ENCODE assay signal across 28 mouse cellular contexts in genomic region chr6:114264010-114264409, GRCm38 (mm10). TPM values are rescaled to one million over a fixed set of nuclear protein-coding genes. Genes with fewer than 3 reads are reported as not detected.
DNase-seq lines count a peak whose midpoint lies in the region; ATAC-seq and TF ChIP-seq lines count a peak whose summit lies in the region.
"Had no signal": no experiment of that assay in that cellular context is flagged by ENCODE, and none has a peak within 500 bp of the region (broad histone marks: within the 10 kb centered on the region; RNA-seq: fewer than 3 reads in every experiment).

No protein-coding gene starts in this region.

- H3K36me3 ChIP-seq in hindbrain, embryonic 13.5 days = no peaks in the 10 kb centered on the region
- no peaks in the 10 kb centered on the region for H3K36me3 ChIP-seq in hindbrain, postnatal 0 days (ENCODE audit: insufficient read depth, low read length)
- H3K36me3 ChIP-seq in midbrain, embryonic 15.5 days (replicated peaks) = no peaks in the 10 kb centered on the region
- H3K36me3 ChIP-seq in midbrain, embryonic 16.5 days (ENCODE audit: control insufficient read depth, insufficient read depth, low read length) = no peaks in the 10 kb centered on the region
- no peaks in the 10 kb centered on the region for H3K36me3 ChIP-seq in forebrain, embryonic 15.5 days
- H3K36me3 ChIP-seq in neural tube, embryonic 15.5 days = no peaks in the 10 kb centered on the region
- H3K36me3 ChIP-seq: heart, embryonic 15.5 days; limb, embryonic 10.5 days; limb, embryonic 15.5 days; liver, embryonic 13.5 days; midbrain, embryonic 13.5 days had no signal

- no peak overlapping the region for H3K4me2 ChIP-seq in hindbrain, embryonic 13.5 days
- no peak overlapping the region for H3K4me2 ChIP-seq in hindbrain, postnatal 0 days (ENCODE audit: low read depth, low read length)
- no peak overlapping the region for H3K4me2 ChIP-seq in midbrain, embryonic 15.5 days
- H3K4me2 ChIP-seq in midbrain, embryonic 16.5 days (ENCODE audit: low read length) = no peak overlapping the region
- H3K4me2 ChIP-seq in forebrain, embryonic 15.5 days (replicated peaks) = no peak overlapping the region
- no peak overlapping the region for H3K4me2 ChIP-seq in neural tube, embryonic 15.5 days
- H3K4me2 ChIP-seq: heart, embryonic 15.5 days; limb, embryonic 15.5 days; liver, embryonic 13.5 days; midbrain, embryonic 13.5 days had no signal

- peaks cover 59% of the 10 kb centered on the region for H3K4me1 ChIP-seq in hindbrain, embryonic 13.5 days (replicated peaks)
- H3K4me1 ChIP-seq in hindbrain, postnatal 0 days (ENCODE audit: insufficient read depth, low read length) = peaks cover 35% of the 10 kb centered on the region
- H3K4me1 ChIP-seq in midbrain, embryonic 15.5 days = peaks cover 37% of the 10 kb centered on the region
- peaks cover 20% of the 10 kb centered on the region for H3K4me1 ChIP-seq in midbrain, embryonic 16.5 days (ENCODE audit: control insufficient read depth, insufficient read depth, low read length)
- H3K4me1 ChIP-seq in forebrain, embryonic 15.5 days = peaks cover 28% of the 10 kb centered on the region
- H3K4me1 ChIP-seq in neural tube, embryonic 15.5 days = peaks cover 57% of the 10 kb centered on the region
- H3K4me1 ChIP-seq: liver, embryonic 13.5 days had no signal

- TF ChIP-seq CTCF in hindbrain, postnatal 0 days (IDR thresholded peaks at IDR 0.05; ENCODE audit: low read depth) = no peak

- WGBS in hindbrain, embryonic 13.5 days = 29% methylated on average over 3 of the region's 3 CpGs
- 39% methylated on average over 3 of the region's 3 CpGs for WGBS in hindbrain, postnatal 0 days
- WGBS in midbrain, embryonic 15.5 days = 57% methylated on average over 3 of the region's 3 CpGs
- 57% methylated on average over 3 of the region's 3 CpGs for WGBS in midbrain, embryonic 16.5 days
- WGBS in forebrain, embryonic 15.5 days = 14% methylated on average over 3 of the region's 3 CpGs
- WGBS in neural tube, embryonic 15.5 days = 31% methylated on average over 3 of the region's 3 CpGs

- no peak overlapping the region for H3K4me3 ChIP-seq in hindbrain, embryonic 13.5 days
- no peak overlapping the region for H3K4me3 ChIP-seq in hindbrain, postnatal 0 days (ENCODE audit: low read length)
- H3K4me3 ChIP-seq in midbrain, embryonic 15.5 days = no peak overlapping the region
- no peak overlapping the region for H3K4me3 ChIP-seq in midbrain, embryonic 16.5 days (ENCODE audit: low read depth, low read length)
- H3K4me3 ChIP-seq in forebrain, embryonic 15.5 days = no peak overlapping the region
- H3K4me3 ChIP-seq in neural tube, embryonic 15.5 days (replicated peaks) = no peak overlapping the region
- H3K4me3 ChIP-seq: heart, embryonic 15.5 days; limb, embryonic 10.5 days; limb, embryonic 15.5 days; liver, embryonic 13.5 days; midbrain, embryonic 13.5 days; myocyte had no signal

- no peak for ATAC-seq in hindbrain, embryonic 13.5 days (ENCODE audit: low FRiP score)
- ATAC-seq in hindbrain, postnatal 0 days = no peak
- no peak for ATAC-seq in midbrain, embryonic 15.5 days (replicated peaks)
- no peak for ATAC-seq in midbrain, embryonic 16.5 days
- ATAC-seq in forebrain, embryonic 15.5 days (replicated peaks) = no peak
- no peak for ATAC-seq in neural tube, embryonic 15.5 days (ENCODE audit: low FRiP score)
- ATAC-seq: intestine, postnatal 0 days; midbrain, embryonic 13.5 days had no signal

- DNase-seq in hindbrain, postnatal 0 days (ENCODE audit: low spot score) = no peak
- no peak for DNase-seq in urinary bladder, adult 2 months (ENCODE audit: low spot score)
- DNase-seq: adrenal gland, postnatal 25 days; B cell, adult 2 months; cerebellum, adult 8-10 months; cerebellum, postnatal 25 days; kidney, postnatal 14 days; layer of hippocampus, adult 9-11 months; liver, embryonic 13.5 days; lung, adult 18-20 months; lung, postnatal 10 days; right cerebral cortex, adult 18-20 months; spleen, adult 18-20 months; thymus, postnatal 14 days had no signal

- no peaks in the 10 kb centered on the region for H3K9me3 ChIP-seq in hindbrain, embryonic 13.5 days
- no peaks in the 10 kb centered on the region for H3K9me3 ChIP-seq in hindbrain, postnatal 0 days (ENCODE audit: low read length)
- H3K9me3 ChIP-seq in midbrain, embryonic 15.5 days = no peaks in the 10 kb centered on the region
- H3K9me3 ChIP-seq in midbrain, embryonic 16.5 days (replicated peaks; ENCODE audit: control insufficient read depth, low read length, poor library complexity, severe bottlenecking) = no peaks in the 10 kb centered on the region
- H3K9me3 ChIP-seq in forebrain, embryonic 15.5 days = no peaks in the 10 kb centered on the region
- no peaks in the 10 kb centered on the region for H3K9me3 ChIP-seq in neural tube, embryonic 15.5 days (replicated peaks)
- H3K9me3 ChIP-seq: heart, embryonic 15.5 days; limb, embryonic 10.5 days; limb, embryonic 15.5 days; liver, embryonic 13.5 days; midbrain, embryonic 13.5 days had no signal

- H3K9ac ChIP-seq in hindbrain, embryonic 13.5 days = no peak overlapping the region
- H3K9ac ChIP-seq in hindbrain, postnatal 0 days (replicated peaks; ENCODE audit: low read length) = no peak overlapping the region
- H3K9ac ChIP-seq in midbrain, embryonic 15.5 days = no peak overlapping the region
- H3K9ac ChIP-seq in midbrain, embryonic 16.5 days (ENCODE audit: low read depth, low read length) = no peak overlapping the region
- no peak overlapping the region for H3K9ac ChIP-seq in forebrain, embryonic 15.5 days (replicated peaks)
- no peak overlapping the region for H3K9ac ChIP-seq in neural tube, embryonic 15.5 days (replicated peaks)
- H3K9ac ChIP-seq: heart, embryonic 15.5 days; limb, embryonic 15.5 days; liver, embryonic 13.5 days; midbrain, embryonic 13.5 days had no signal

- H3K27ac ChIP-seq in hindbrain, embryonic 13.5 days = peak overlapping the region; percentile 66
- no peak overlapping the region for H3K27ac ChIP-seq in hindbrain, postnatal 0 days
- H3K27ac ChIP-seq in midbrain, embryonic 15.5 days = peak overlapping the region; percentile 2
- no peak overlapping the region for H3K27ac ChIP-seq in midbrain, embryonic 16.5 days (ENCODE audit: low read length)
- peak overlapping the region; percentile 78 for H3K27ac ChIP-seq in forebrain, embryonic 15.5 days (replicated peaks)
- peak overlapping the region; percentile 14 for H3K27ac ChIP-seq in neural tube, embryonic 15.5 days (replicated peaks)
- H3K27ac ChIP-seq: heart, embryonic 15.5 days; limb, embryonic 10.5 days; limb, embryonic 15.5 days; liver, embryonic 13.5 days; macrophage; midbrain, embryonic 13.5 days had no signal

- 0 out of 2 replicates have a peak, but pooled peaks cover 2% of the 10 kb centered on the region for H3K27me3 ChIP-seq in hindbrain, embryonic 13.5 days
- H3K27me3 ChIP-seq in hindbrain, postnatal 0 days (ENCODE audit: insufficient read depth, low read length) = no peaks in the 10 kb centered on the region
- no peaks in the 10 kb centered on the region for H3K27me3 ChIP-seq in midbrain, embryonic 15.5 days (replicated peaks)
- no peaks in the 10 kb centered on the region for H3K27me3 ChIP-seq in midbrain, embryonic 16.5 days (ENCODE audit: control insufficient read depth, insufficient read depth, low read depth, low read length)
- no peaks in the 10 kb centered on the region for H3K27me3 ChIP-seq in forebrain, embryonic 15.5 days
- no peaks in the 10 kb centered on the region for H3K27me3 ChIP-seq in neural tube, embryonic 15.5 days (replicated peaks)
- H3K27me3 ChIP-seq: midbrain, embryonic 13.5 days had no signal

RNA-seq across cellular contexts. Expression of gene Slc6a1, which starts 18.4 kb away (rescaled TPM):
- 78.0 and 87.2 TPM in 2 replicates for polyA plus RNA-seq in hindbrain, embryonic 13.5 days (2015; fragmentation: Nextera tagmentation; extraction: Ambion mirVana)
- total RNA-seq in hindbrain, postnatal 0 days (2014; rRNA removed) = 433 and 470 TPM in 2 replicates
- 176 and 177 TPM in 2 replicates for polyA plus RNA-seq in hindbrain, postnatal 0 days (2015; fragmentation: Nextera tagmentation; extraction: Ambion mirVana)
- 145 and 155 TPM in 2 replicates for polyA plus RNA-seq in midbrain, embryonic 15.5 days (2015; fragmentation: Nextera tagmentation; extraction: Ambion mirVana)
- 147 and 182 TPM in 2 replicates for polyA plus RNA-seq in midbrain, embryonic 16.5 days (2015; fragmentation: Nextera tagmentation; extraction: Ambion mirVana)
- polyA plus RNA-seq in forebrain, embryonic 15.5 days (2015; fragmentation: Nextera tagmentation; extraction: Ambion mirVana) = 98.4 and 99.8 TPM in 2 replicates
- polyA plus RNA-seq in neural tube, embryonic 15.5 days (2015; fragmentation: Nextera tagmentation; extraction: Ambion mirVana) = 118 and 138 TPM in 2 replicates
- 0.03 and 0.06 TPM in 2 replicates for polyA plus RNA-seq in urinary bladder, adult 2 months (2012; rRNA removed)
- total RNA-seq: adrenal gland, adult 18-20 months; adrenal gland, postnatal 25 days had no signal
- polyA plus RNA-seq: intestine, postnatal 0 days; limb, embryonic 10.5 days; macrophage; myocyte; stomach, embryonic 16.5 days had no signal

Comparison
In these comparisons a context has a peak if more than half of its experiments do, and no peak if none do; other contexts are left out.
1. H3K27ac ChIP-seq: peak in hindbrain, embryonic 13.5 days (single experiment), midbrain, embryonic 15.5 days (single experiment), forebrain, embryonic 15.5 days (single experiment) and neural tube, embryonic 15.5 days (single experiment); none in hindbrain, postnatal 0 days (single experiment) and midbrain, embryonic 16.5 days (single experiment).
2. RNA of gene Slc6a1, which starts 18.4 kb away (polyA plus RNA-seq): 147 to 182 TPM in midbrain, embryonic 16.5 days, 176 to 177 TPM in hindbrain, postnatal 0 days, 145 to 155 TPM in midbrain, embryonic 15.5 days, 118 to 138 TPM in neural tube, embryonic 15.5 days, 98.4 to 99.8 TPM in forebrain, embryonic 15.5 days and 78.0 to 87.2 TPM in hindbrain, embryonic 13.5 days; 0.03 to 0.06 TPM in urinary bladder, adult 2 months; every median in the first group is over 10 times any median in the second.